Mouse (Mus musculus) forebrain, embryonic 14.5 days (tissue): ENCODE measurements around the gene Gramd1a. TPM values are rescaled to one million over a fixed set of nuclear protein-coding genes. Genes with fewer than 3 reads are reported as not detected.

ENCODE experiments used
- ATAC-seq: fragments of 200-750 bp; cut with Nextera tagmentation; 2 replicates; pipeline ENCODE4 v1.8.0; 2017; ENCODE audit warnings: mild to moderate bottlenecking, moderate library complexity
- DNase-seq: peaks from one replicate; pipeline ENCODE4 v3.0.0-alpha.2; 2015; ENCODE audit warnings: low spot score
- H3K27ac ChIP-seq: fragments of 300-500 bp; sonication (generic); 2 replicates; pipeline ENCODE4 v1.5.1; 2014; ENCODE audit warnings: low read depth, mild to moderate bottlenecking, control low read depth, low read length, moderate library complexity
- H3K27me3 ChIP-seq: fragments of 300-500 bp; sonication (generic); replicated peaks from 2 replicates; pipeline ENCODE4 v1.6.1; 2014; ENCODE audit warnings: low read length, control low read depth, mixed read lengths; ENCODE audit not compliant: control insufficient read depth, insufficient read depth
- H3K36me3 ChIP-seq: fragments of 300-500 bp; sonication (generic); 2 replicates; pipeline ENCODE4 v1.6.1; 2014; ENCODE audit warnings: low read length, control low read depth; ENCODE audit not compliant: control insufficient read depth, insufficient read depth
- H3K4me1 ChIP-seq: fragments of 300-500 bp; sonication (generic); 2 replicates; pipeline ENCODE4 v1.6.1; 2014; ENCODE audit warnings: antibody characterized with exemption, low read length, control low read depth; ENCODE audit not compliant: control insufficient read depth, insufficient read depth
- H3K4me2 ChIP-seq: fragments of 300-500 bp; sonication (generic); 2 replicates; pipeline ENCODE4 v1.6.1; 2014; ENCODE audit warnings: mild to moderate bottlenecking, control low read depth, low read length
- H3K4me3 ChIP-seq: fragments of 300-500 bp; sonication (generic); 2 replicates; pipeline ENCODE4 v1.5.1; 2014; ENCODE audit warnings: low read depth, low read length, control low read depth
- H3K9ac ChIP-seq: fragments of 300-500 bp; sonication (generic); 2 replicates; pipeline ENCODE4 v1.6.1; 2014; ENCODE audit warnings: mild to moderate bottlenecking, low read length, control low read depth, moderate library complexity
- H3K9me3 ChIP-seq: fragments of 300-500 bp; sonication (generic); replicated peaks from 2 replicates; pipeline ENCODE4 v1.6.1; 2016; ENCODE audit warnings: low read length, control low read depth, mixed read lengths; ENCODE audit not compliant: control insufficient read depth
- WGBS: fragments of 180-500 bp; shearing (Covaris S2); extraction: QIAGEN DNeasy Blood & Tissue Kit; methylation state at CpG from one replicate; pipeline ENCODE4 v1.1.7; 2014; 5-methylcytosine and 5-hydroxymethylcytosine counted together
- polyA plus RNA-seq: library from polyadenylated mRNA; unstranded; fragments of >200 nt; fragmentation: Nextera tagmentation; extraction: Ambion mirVana; gene quantifications from 2 replicates; pipeline ENCODE4 v1.2.1, GENCODE M21; 2014

Gramd1a gene
- polyA plus RNA-seq, 1 experiment from 2014 or later: 150 TPM

DNA sequence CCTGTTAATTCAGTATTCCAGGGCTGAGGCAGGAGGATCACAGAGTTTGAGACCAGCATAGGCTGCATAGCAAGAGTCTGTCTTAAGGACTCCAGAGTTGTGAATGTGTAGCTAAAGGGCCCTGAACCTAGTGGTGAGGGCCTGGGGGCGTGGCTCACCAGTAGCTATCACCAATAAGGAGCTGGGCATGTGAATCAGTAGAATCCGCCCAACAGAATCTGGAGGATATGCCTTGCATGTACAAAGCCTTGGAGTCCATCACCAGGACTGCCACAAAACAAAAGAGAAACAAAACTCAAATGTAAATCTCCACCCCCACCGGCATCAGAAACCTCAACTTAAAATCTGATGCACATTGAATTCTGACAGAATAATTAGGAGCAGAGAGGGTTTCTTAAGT lies 7.6 kb downstream of the Gramd1a start:
- DNase-seq (no peak), ATAC-seq (no peak)
- 47% methylated on average over 3 of the region's 3 CpGs for WGBS
- H3K9ac ChIP-seq: peak overlapping the region; percentile 98
- H3K9me3 ChIP-seq: no peaks in the 10 kb centered on the region
- peak overlapping the region; percentile 85 for H3K4me2 ChIP-seq
- no peaks in the 10 kb centered on the region for H3K27me3 ChIP-seq
- peaks cover 17% of the 10 kb centered on the region for H3K36me3 ChIP-seq
- H3K4me1 ChIP-seq: peaks cover 8% of the 10 kb centered on the region
- peak overlapping the region; percentile 89 for H3K4me3 ChIP-seq
- peak overlapping the region; percentile 97 for H3K27ac ChIP-seq

DNA sequence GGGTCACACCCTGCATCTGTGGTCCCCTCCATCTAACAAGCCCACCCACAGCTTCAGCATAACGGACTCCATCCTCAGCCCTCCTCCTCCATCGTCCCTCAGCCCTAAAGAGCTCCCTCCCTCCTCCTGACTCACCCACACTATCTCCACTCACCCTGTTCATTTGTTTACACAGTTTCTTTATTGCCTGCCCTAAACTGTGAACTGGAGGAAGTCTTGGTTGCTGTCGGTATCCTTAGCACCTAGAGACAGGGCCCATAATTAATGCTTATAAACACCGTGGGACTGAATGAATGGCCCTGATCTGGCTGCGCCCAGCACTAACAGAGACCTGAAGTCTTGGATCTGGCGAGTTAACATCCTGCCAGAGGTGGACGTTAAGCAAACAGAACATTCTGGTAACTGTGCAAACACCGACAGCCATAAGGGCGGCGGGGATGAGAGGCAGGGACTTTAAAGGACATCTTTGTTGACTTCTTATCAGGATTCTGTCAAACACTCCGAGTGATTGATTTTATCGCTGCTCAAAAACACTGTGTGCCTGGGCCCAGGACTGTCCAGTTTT lies 10.0 kb downstream of the Gramd1a start:
- Histone ChIP-seq H3K27ac (no peak overlapping the region), H3K4me1 (peaks cover 8% of the 10 kb centered on the region), H3K9me3 (no peaks in the 10 kb centered on the region), H3K4me2 (no peak overlapping the region), H3K36me3 (peaks cover 41% of the 10 kb centered on the region), H3K4me3 (no peak overlapping the region), H3K27me3 (no peaks in the 10 kb centered on the region), H3K9ac (no peak overlapping the region)
- no peak for ATAC-seq
- DNase-seq: no peak
- 89% methylated on average over 12 of the region's 12 CpGs for WGBS

DNA sequence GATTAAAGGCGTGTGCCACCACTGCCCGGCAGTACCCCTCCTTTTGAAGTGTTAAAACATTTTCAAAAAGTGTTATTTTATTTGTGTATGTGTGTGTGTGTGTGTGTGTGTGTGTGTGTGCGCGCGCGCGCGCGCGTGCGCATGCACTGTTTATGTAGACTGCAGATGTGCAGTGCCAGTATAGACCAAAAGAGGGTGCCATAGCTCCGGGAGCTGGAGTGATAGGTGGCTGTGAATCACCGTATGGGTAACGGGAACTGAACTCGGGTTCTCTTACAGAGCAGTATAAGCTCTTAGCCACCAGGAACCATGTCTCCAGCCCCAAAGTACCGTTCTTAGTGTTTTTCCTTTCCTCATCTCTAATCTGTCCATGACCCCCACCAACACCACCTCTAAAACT lies 10.8 kb downstream of the Gramd1a start:
- Histone ChIP-seq H3K4me2 (no peak overlapping the region), H3K27me3 (no peaks in the 10 kb centered on the region), H3K9me3 (no peaks in the 10 kb centered on the region), H3K4me1 (peaks cover 8% of the 10 kb centered on the region), H3K27ac (no peak overlapping the region), H3K4me3 (no peak overlapping the region), H3K36me3 (peaks cover 49% of the 10 kb centered on the region), H3K9ac (no peak overlapping the region)
- DNase-seq: no peak
- WGBS: 99% methylated on average over 16 of the region's 16 CpGs
- no peak for ATAC-seq

DNA sequence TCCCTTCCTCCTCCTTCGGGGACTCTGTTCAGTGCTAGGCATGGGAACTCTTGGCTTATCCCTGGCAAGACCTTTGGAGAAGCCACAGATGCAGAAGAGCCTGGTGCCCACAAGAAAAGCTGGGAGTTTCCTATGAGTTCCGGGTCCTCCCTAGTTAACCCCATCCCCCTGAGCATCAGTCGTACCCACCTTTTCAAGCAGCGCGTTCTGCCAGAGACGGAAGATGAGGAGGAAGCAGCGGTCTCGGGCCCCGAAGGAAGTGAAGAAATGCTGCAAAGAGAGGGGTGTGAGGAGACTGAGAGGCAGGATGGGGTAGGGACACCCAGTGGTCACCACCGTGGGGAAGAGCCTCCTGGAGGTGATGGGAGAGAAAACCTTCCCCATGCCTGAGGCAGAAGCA lies 14.8 kb downstream of the Gramd1a start:
- Histone ChIP-seq H3K27ac (no peak overlapping the region), H3K4me2 (no peak overlapping the region), H3K9ac (no peak overlapping the region), H3K36me3 (peaks cover 81% of the 10 kb centered on the region), H3K9me3 (no peaks in the 10 kb centered on the region), H3K4me3 (no peak overlapping the region), H3K27me3 (no peaks in the 10 kb centered on the region), H3K4me1 (no peaks in the 10 kb centered on the region)
- 95% methylated on average over 10 of the region's 10 CpGs for WGBS
- DNase-seq (no peak), ATAC-seq (no peak)

DNA sequence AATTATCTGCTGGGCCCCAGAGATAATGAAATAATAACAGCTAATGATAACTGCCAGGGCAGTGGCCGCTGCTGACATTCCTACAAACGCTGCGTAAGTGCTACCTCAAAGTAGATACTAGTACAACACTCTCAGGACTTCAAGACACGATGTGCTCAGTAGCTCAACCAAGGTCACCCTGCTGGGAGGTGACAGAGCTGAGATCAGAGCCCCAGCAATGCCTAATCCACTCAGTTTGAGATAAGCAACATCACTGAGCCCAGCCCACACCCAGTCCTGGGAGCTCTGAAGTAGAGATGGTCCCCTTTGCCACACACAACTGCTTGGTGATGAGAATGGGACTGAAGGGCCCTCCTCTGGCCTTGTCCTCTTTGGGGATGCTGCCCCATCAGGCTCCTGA lies 15.4 kb downstream of the Gramd1a start:
- H3K27me3 ChIP-seq: no peaks in the 10 kb centered on the region
- H3K4me1 ChIP-seq: no peaks in the 10 kb centered on the region
- DNase-seq: no peak
- H3K36me3 ChIP-seq: peaks cover 86% of the 10 kb centered on the region
- H3K9ac ChIP-seq: no peak overlapping the region
- no peak for ATAC-seq
- H3K9me3 ChIP-seq: no peaks in the 10 kb centered on the region
- no peak overlapping the region for H3K4me2 ChIP-seq
- 91% methylated on average over 4 of the region's 4 CpGs for WGBS
- H3K27ac ChIP-seq: no peak overlapping the region
- no peak overlapping the region for H3K4me3 ChIP-seq

DNA sequence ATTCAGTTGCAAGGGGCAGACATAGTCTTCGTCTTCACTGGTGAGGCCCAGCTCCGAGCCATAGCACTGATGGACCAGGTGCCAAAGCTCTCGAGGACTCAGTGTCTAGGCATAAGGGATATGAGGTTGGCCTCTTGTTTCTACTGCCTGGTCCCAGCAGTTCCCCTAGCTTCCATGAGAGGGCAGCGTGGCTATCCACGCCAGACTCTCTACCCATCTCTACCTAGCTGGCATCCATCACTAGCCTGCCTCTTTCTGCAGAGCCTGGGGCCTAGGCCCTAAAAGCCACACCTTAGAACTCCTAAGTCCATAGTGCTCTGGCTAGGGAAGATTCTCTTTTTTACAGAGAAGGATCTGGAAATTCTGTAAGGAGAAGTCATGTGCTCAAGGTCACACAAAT lies 15.9 kb downstream of the Gramd1a start:
- ATAC-seq: peak; percentile 38
- H3K9me3 ChIP-seq: no peaks in the 10 kb centered on the region
- H3K36me3 ChIP-seq: peaks cover 91% of the 10 kb centered on the region
- DNase-seq: peak; percentile 38
- H3K27ac ChIP-seq: no peak overlapping the region
- no peak overlapping the region for H3K4me3 ChIP-seq
- H3K27me3 ChIP-seq: no peaks in the 10 kb centered on the region
- H3K4me2 ChIP-seq: no peak overlapping the region
- no peak overlapping the region for H3K9ac ChIP-seq
- H3K4me1 ChIP-seq: no peaks in the 10 kb centered on the region
- 62% methylated on average over 5 of the region's 5 CpGs for WGBS

DNA sequence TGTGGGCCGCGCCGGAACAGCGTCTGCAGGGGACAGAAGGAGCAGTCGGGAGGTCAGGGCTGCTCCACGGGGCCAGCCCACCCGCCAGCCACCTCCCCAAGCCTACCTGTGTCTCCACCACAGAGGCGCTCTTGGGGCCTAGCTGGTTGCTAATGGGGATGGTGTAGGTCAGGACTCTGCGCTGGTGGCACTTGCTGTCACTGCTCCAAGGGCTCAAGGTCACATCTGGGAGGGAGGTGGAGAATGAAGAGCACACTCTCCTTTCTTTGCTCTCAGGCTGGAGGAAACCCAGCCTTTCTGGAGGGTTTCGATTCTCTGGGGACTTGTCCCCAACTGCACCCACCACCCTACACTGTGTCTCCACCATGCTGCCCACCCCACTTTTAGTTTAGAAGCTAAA lies 20.0 kb downstream of the Gramd1a start:
- H3K27ac ChIP-seq: no peak overlapping the region
- ATAC-seq (no peak), DNase-seq (no peak)
- WGBS: 90% methylated on average over 10 of the region's 10 CpGs
- H3K9ac ChIP-seq: no peak overlapping the region
- H3K9me3 ChIP-seq: no peaks in the 10 kb centered on the region
- no peak overlapping the region for H3K4me3 ChIP-seq
- no peaks in the 10 kb centered on the region for H3K27me3 ChIP-seq
- H3K4me2 ChIP-seq: no peak overlapping the region
- no peaks in the 10 kb centered on the region for H3K4me1 ChIP-seq
- H3K36me3 ChIP-seq: peaks cover 99% of the 10 kb centered on the region

DNA sequence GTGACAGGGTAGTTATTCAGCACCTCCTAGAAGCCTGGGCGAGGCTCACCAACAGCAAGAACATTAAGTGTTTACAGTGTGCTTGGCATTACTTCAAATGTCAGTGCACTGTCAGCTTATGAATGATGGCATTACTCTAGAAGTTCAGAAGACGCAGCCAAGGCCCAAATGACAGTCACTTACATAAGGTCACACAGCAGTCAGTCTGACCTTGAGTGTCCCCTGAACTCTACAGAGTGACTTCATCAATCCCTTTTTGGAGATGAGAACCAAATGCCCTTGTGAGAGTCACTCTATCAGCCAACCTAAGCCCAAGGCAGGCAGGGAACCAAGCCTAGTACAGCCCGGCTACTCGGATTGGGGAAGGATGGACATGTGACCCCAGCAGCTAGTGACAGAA lies 23.8 kb downstream of the Gramd1a start:
- WGBS: 95% methylated on average over 4 of the region's 4 CpGs
- no peak for ATAC-seq
- Histone ChIP-seq H3K4me3 (no peak overlapping the region), H3K27me3 (peaks cover 4% of the 10 kb centered on the region), H3K4me2 (no peak overlapping the region), H3K36me3 (peaks cover 88% of the 10 kb centered on the region), H3K4me1 (peaks cover 3% of the 10 kb centered on the region; the same call in 1 of the 2 replicates), H3K27ac (no peak overlapping the region), H3K9ac (no peak overlapping the region), H3K9me3 (no peaks in the 10 kb centered on the region)
- DNase-seq: no peak

DNA sequence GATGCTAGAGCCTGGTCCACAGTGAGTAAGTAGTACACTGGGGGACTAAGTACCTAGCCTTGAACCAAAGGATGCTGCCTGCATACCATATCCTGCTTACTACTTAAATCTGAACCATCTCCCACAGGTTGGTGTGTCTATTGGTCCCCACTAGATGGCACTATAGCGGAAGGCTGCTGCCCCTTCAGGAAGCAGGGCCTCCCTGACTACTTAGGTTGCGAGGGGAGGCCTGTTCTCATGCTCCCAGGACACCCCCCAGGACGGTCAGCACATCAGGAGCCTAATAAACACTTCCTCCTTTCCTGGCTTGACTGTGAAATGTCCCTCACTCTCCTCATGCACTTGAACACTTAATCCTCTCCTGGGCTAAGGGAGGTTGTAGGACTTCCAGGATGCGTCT lies 24.9 kb downstream of the Gramd1a start:
- ATAC-seq (0 out of 2 replicates have a peak, but pooled peaks have one; percentile 21), DNase-seq (peak; percentile 71)
- H3K36me3 ChIP-seq: peaks cover 78% of the 10 kb centered on the region
- 50% methylated on average over 4 of the region's 4 CpGs for whole genome bisulfite sequencing
- peaks cover 3% of the 10 kb centered on the region; the same call in 1 of the 2 replicates for H3K4me1 ChIP-seq
- no peaks in the 10 kb centered on the region for H3K9me3 ChIP-seq
- no peak overlapping the region for H3K4me2 ChIP-seq
- no peak overlapping the region for H3K9ac ChIP-seq
- H3K27ac ChIP-seq: no peak overlapping the region
- peaks cover 14% of the 10 kb centered on the region for H3K27me3 ChIP-seq
- no peak overlapping the region for H3K4me3 ChIP-seq
